Mouse (Mus musculus): ENCODE measurements around the gene Pcnx4.
"Not testable (repeated sequence)": the region's sequence is repeated elsewhere in the genome, so short reads cannot be mapped to it uniquely, and the experiment has no call there.

Pcnx4 gene

DNA sequence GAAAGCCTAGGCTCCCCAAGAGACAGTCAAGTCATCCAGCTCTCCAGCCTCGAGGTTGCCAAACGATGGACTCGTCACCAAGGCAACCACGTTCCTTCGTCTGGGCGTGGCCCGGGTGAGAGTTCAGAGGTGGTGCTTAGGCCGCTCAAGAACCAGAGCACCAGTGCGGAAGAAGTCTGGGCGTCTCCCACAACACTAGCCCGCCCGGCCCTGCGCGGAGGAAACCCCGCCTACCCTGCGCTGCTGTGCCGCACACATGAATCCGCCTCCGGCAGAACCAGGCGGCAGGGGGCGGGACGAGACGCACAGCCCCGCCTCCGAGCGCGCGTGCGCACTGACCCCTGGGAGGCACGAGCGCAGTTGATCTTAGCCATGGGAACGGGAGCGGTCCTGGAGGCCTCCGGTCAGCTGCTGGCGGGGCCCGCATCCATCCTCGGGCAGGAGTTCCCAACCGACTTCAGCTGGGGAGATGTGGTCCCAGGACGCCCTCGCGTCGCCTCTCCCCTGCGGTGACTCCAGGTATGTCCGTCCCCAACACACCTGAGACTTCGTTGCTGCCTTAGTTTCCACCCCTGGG is at the start of gene Pcnx4:
TSS of gene Pcnx4 (plus strand) at position 363 of the 577 bp plus-strand sequence.
- DNase-seq: peak; percentile 97 to 98

GRCm38 (mm10) chr12:72487498-72487897 is 48.7 kb upstream of the Pcnx4 start:
- no peak for DNase-seq

GRCm38 (mm10) chr12:72489995-72490394 is 46.2 kb upstream of the Pcnx4 start:
- DNase-seq: no peak

DNA sequence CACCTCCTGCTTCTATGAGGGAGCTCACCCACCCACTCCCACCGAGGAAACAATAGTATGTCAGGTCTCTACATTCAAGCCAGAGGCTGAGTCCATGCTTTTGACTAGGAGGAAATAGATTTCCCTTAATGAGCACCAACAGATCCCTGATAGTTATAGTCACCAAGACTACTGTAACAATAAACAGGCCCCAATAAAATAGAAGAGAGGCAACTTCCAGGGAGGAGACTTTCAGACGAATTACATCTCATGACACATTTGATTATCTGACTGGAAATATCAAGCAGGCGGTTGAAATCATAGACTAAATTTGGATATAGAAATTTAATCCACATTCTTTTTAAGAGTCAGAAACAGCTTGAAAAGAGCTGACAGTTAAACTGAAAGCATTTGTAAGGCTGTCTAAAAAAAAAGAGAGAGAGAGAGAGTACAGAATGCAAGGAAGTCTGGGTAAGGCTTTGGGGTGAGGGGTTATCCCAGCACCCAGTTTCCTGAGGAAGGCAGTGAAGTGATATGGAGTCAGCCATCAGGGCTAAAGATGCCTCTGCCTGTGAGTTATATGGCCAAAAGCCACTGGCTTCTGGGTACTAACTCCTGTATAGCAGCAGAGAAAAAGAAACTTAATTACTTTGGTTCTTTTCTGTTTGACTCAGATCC is 45.0 kb upstream of the Pcnx4 start:
- no peak for DNase-seq

GRCm38 (mm10) chr12:72496866-72497600 is 39.1 kb upstream of the Pcnx4 start:
- DNase-seq: no peak

GRCm38 (mm10) chr12:72509606-72510005 is 26.6 kb upstream of the Pcnx4 start:
- no peak for DNase-seq

DNA sequence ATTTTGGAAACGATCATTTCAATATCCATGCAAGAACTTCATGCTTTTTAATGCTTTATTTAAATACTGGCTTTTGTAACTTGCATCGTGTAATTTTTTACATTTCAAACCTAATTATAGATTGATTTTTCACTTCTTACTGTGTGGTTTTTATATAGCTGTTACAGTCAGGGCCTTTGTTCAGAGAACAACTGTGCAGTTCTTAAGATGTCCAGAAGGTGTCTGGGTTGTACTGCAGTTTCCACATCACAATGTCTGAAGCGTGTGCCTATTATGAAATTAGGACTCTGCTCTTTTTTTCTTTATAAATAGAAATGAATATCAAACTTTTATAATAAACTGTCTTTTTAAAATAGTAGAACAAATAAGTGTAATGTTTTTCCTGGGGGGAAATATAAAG is 20.7 kb upstream of the Pcnx4 start:
- no peak for DNase-seq

DNA sequence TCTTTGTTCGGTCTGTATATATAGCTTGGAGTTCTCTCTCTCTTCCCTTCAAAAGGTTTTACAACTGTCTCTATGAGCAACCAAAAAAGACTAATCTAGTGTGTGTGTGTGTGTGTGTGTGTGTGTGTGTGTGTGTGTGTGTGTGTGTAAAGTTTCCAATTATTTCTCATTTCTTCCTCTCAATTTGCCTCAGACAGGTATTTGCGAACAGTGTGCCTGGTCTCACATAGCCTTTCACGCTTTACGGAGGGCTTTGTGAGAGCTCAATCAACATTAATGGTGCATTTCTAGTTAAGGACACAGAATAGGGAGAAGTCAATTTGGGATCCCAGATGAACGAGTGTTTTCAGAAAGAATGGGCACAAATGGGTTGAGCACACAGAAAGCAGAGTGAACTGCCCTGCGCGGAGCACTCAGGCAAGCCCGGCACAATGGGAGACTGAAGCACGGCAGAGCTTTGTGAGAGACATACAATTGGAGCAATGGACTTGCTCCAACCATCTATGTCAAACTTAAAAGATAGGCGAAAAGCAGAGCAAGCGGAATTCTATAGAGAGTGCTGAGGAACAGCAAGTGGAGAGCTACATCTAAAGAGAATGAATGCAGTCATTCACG is 18.0 kb upstream of the Pcnx4 start:
- no peak for DNase-seq

- peak in 1 of 2 experiments; percentile 22 for DNase-seq
Measured at GRCm38 (mm10) chr12:72519352-72519751, 16.8 kb upstream of the Pcnx4 start.

DNA sequence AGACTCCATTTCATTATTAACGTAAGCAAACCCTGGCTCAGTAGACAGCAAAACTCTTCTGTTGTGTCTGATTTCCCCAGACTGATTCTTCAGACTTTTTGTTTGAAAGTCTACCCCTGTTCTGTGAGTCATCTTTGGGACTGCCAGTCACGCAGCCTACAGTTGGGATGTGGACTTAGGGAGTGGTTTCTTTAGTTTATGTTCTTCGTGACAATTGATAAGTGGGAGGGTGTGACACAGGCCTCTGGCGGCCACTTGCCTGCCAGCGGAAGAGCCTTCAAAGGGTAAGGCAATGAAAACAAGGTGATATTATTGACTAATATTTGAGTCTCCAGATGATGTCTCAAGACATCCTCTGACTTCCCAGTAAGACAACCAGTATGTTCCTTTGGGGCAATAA is 16.3 kb upstream of the Pcnx4 start:
- no peak for DNase-seq

GRCm38 (mm10) chr12:72520645-72521044 is 15.5 kb upstream of the Pcnx4 start:
- DNase-seq: peak; percentile 77 to 78

DNA sequence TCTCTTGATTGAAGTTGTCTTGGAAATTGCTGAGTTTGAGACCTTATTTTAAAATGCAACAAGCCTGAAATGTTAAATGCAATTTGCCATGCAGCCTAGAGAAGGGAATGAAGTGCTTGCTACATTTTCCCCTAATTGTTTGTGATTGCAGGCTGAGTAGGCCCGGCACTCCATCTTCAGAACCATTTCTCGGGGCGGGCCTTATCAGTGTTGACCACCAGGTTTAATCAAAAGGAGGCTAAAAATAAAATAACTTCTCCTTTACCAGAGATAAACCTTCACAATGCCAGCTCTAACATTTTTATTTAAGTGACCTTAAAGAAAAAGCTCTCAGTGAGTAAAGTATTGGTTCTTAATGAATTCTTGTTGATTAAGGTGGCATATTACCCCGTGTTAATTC is 10.6 kb upstream of the Pcnx4 start:
- DNase-seq: no peak

DNA sequence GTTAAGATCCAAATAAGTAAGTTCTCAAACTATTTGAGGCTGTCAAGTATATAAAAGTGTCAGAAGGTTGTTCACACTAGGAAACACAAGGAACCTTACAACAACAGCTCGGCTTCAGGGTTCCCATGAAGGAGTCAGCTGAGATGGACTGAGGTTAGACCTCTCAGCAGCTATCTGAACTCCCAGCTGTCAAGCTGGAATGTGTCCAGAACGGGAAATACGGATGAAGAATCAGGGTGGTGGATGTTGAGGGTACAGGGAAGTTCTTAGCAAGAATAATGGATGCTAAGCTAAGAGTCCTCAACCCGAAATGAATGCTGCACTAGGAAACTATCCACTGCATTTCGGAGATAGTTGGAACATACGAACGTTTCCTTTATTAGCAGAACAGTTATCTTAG is 3.9 kb upstream of the Pcnx4 start:
- no peak for DNase-seq

DNA sequence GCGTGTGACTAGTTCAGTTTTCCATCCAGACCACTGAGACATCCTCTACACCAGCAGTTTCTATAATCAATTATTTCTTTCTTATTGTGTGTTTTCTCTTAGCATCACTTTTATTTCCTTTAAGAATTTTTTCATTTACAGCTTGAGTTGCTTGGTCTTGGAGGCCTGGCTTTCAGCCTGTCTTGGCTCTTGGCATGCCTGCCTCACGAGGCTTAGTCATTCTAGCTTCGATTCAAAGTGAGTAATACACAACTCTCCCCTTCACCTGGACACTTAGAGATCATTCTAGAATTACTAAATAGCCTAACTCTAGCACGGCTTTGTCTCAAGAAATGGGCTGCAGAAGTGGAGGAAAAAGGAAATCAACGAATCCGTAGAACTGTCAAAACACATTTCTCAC is 2.2 kb upstream of the Pcnx4 start:
- no peak for DNase-seq

DNA sequence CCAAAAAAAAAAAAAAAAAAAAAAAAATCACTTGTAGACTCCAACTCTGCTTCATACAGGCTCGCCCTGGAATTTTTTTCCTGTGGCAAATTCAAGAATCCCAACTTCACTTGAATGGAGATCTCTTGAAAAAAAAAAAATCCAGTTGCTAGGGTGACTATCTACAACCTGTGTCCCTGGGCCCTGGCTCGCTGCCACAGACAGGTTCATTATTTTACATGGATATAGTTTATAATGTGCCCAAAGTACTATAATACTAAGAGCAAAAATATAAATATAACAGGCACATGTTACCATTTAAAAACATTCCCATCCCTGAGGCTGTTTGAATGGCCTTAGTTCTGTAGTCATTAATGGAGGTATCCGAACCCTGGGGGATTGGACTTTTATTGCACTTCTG is 584 bp upstream of the Pcnx4 start:
- DNase-seq: peak; percentile 8 to 28

DNA sequence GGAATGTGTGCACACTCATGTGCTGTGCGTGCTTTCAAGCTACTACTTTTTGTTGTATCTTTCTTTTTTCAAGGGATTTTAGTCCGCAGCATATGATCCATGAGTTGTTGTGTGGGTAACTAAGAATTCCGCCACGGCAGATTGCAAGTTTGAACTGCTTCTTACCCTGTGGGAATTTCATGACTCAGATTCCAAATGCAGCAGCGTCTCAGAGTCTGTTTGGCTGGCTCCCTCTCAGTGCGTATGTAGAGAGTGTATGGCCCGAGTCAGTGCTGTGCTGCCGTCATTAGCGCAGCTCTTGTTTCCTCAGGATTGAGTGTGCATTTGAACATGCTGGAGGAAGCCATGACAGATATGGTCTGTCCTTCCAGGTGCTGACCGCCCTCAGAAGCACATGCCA is 2.4 kb downstream of the Pcnx4 start:
- DNase-seq: no peak

DNA sequence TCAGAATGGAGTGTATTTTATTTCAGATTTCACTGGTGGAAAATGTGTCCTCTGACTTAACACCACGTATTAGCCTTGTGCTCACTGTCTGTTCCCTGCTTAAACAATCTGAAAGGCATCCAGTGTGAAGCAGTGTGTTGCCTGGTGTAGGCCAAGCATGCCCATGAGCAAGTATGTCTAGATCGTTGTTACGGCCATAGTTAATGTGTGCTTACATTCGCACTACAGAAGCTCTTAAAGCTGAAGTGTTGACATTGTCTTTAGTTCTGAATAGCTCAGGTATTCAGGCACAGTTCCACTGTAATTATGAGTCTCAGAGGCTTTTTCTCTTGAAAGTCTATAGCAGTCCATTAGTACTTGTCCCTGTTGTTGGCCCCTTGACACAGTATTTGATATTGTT is 18.2 kb downstream of the Pcnx4 start:
- DNase-seq: no peak

- no peak for DNase-seq
Measured at GRCm38 (mm10) chr12:72564281-72564795, 28.2 kb downstream of the Pcnx4 start.

DNA sequence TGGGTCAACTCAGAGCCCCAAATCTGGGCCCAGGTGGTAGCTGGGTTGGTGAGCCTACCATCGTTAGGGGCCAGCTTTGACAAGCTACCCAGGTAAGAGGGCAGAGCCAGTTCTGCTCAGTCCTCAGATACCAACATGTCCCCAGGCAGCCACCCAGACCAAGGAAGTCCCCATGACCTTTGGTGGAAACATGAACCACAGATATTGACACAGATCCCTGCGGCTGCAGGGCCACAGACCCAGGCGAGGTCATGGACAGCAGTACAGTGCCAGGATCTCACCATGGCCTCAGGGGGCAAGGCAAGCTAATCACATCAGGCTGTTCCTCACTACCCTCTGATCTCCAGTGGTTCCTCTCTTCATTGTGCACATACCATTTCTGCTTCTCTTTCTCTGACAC is 45.8 kb downstream of the Pcnx4 start:
- DNase-seq: no peak

DNA sequence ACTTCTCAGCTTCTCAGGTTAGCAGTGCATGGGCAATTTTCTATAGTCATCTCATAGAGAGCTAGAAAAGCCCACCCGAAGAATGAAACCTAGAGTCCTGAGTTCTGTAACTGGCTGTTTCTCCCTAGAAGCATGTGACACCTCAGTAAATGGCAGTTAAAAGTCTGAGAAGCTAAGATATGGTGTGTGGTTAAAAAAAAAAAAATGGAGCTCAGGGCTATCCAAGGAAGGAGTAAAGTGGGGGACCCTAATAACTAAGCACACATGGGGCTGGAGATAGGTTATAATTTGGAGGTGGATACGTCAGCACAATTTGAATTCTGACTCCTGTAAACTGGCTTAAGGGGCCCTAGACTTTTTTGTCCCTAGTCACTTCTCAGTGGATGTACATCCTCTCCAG is 46.9 kb downstream of the Pcnx4 start:
- DNase-seq: no peak

- no peak for DNase-seq
Measured at GRCm38 (mm10) chr12:72585339-72585738, 49.2 kb downstream of the Pcnx4 start.

GRCm38 (mm10) chr12:72592991-72593390 is 56.8 kb downstream of the Pcnx4 start:
- DNase-seq: no peak

DNA sequence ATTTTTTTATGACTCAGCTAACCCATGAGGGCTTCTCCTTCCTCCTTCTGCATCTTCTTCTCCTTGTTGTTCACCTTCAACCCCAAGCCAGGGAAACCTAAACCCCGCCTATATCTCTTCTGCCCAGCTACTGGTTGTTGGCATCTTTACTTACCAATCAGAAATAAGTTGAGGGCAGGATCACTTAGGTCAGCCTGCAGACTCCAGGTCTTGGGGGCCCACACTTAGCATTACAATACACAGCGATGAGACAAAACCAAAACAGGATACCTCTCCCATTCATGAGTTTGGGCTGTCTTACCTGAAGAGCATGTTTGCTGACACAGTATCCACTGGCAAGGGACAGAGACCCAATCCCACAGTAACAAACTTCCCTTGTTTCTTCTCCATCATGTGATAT is 57.8 kb downstream of the Pcnx4 start:
- DNase-seq: no peak

GRCm38 (mm10) chr12:72598731-72599130 is 62.5 kb downstream of the Pcnx4 start:
- not testable (repeated sequence) for DNase-seq
